ENCODE assay signal across 8 mouse cellular contexts in the genomic region with DNA sequence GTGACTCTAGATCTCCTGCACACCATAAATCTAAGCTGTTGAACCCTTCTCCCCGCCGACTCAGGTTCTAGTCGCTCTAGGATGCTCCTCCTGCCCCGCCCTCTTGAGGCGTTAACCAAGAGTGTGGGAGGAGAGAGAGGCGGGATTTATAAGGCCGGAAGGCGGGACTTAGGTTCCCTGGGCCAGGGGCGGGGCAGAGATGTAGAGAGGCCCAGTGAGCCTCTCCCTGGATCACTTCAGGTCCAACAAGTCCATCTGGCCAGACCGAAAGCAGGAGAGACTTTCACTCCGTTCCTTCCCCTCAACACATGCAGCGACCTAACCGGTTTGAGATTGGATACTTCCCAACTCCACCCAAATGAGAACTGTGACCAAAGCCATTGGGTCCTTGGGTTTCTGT. TPM values are rescaled to one million over a fixed set of nuclear protein-coding genes. Genes with fewer than 3 reads are reported as not detected.
DNase-seq lines count a peak whose midpoint lies in the region; ATAC-seq and TF ChIP-seq lines count a peak whose summit lies in the region.

No protein-coding gene starts in this region.

- DNase-seq in heart, embryonic 10.5 days (ENCODE audit: low spot score), result no peak
- DNase-seq in embryo, embryonic 10.5 days (ENCODE audit: low spot score), result peak; percentile 84
- peak; percentile 26 to 58 for DNase-seq in kidney, postnatal 36 days
- DNase-seq in left cerebral cortex, adult 11 months (ENCODE audit: low spot score), result no peak

- no peak for TF ChIP-seq CTCF in ES-Bruce4 (IDR thresholded peaks at IDR 0.05; ENCODE audit: low read depth, low read length)

- no peak for ATAC-seq in heart, embryonic 12.5 days (ENCODE audit: insufficient number of reproducible peaks, low FRiP score)
- ATAC-seq in neural tube, embryonic 12.5 days (ENCODE audit: low FRiP score, low read depth), result no peak
- no peak; the same call in 1 of the 2 replicates for ATAC-seq in megakaryocyte-erythroid progenitor cell, adult 5-6 weeks (replicated peaks; ENCODE audit: low FRiP score, low TSS enrichment, poor library complexity, severe bottlenecking)

- H3K9ac ChIP-seq in heart, embryonic 12.5 days, result no peak overlapping the region
- H3K9ac ChIP-seq in ES-Bruce4 (ENCODE audit: low read depth, poor library complexity, severe bottlenecking), result no peak overlapping the region
- no peak overlapping the region for H3K9ac ChIP-seq in neural tube, embryonic 12.5 days

- H3K4me2 ChIP-seq in heart, embryonic 12.5 days, result no peak overlapping the region
- peak overlapping the region; percentile 7; the same call in 1 of the 2 replicates for H3K4me2 ChIP-seq in neural tube, embryonic 12.5 days (replicated peaks)

- H3K4me1 ChIP-seq in heart, embryonic 10.5 days, result peaks cover 34% of the 10 kb centered on the region
- peaks cover 24% of the 10 kb centered on the region for H3K4me1 ChIP-seq in heart, embryonic 12.5 days (replicated peaks)
- H3K4me1 ChIP-seq in ES-Bruce4 (ENCODE audit: control insufficient read depth, insufficient read depth, low read length), result no peaks in the 10 kb centered on the region
- H3K4me1 ChIP-seq in neural tube, embryonic 12.5 days, result peaks cover 32% of the 10 kb centered on the region

- no peak overlapping the region for H3K27ac ChIP-seq in heart, embryonic 10.5 days
- no peak overlapping the region for H3K27ac ChIP-seq in heart, embryonic 12.5 days (ENCODE audit: poor library complexity, severe bottlenecking)
- no peak overlapping the region for H3K27ac ChIP-seq in ES-Bruce4 (ENCODE audit: insufficient read depth, low read length)
- H3K27ac ChIP-seq in neural tube, embryonic 12.5 days, result no peak overlapping the region

- WGBS in heart, embryonic 10.5 days, result 8% methylated on average over 13 of the region's 13 CpGs
- WGBS in heart, embryonic 12.5 days, result 8% methylated on average over 13 of the region's 13 CpGs
- WGBS in neural tube, embryonic 12.5 days, result 6% methylated on average over 13 of the region's 13 CpGs

- H3K27me3 ChIP-seq in heart, embryonic 10.5 days (ENCODE audit: insufficient read depth, poor library complexity, severe bottlenecking), result peaks cover 84% of the 10 kb centered on the region
- peaks cover 82% of the 10 kb centered on the region for H3K27me3 ChIP-seq in heart, embryonic 12.5 days (replicated peaks)
- H3K27me3 ChIP-seq in ES-Bruce4 (ENCODE audit: control insufficient read depth, insufficient read depth, low read length, poor library complexity, severe bottlenecking), result no peaks in the 10 kb centered on the region
- H3K27me3 ChIP-seq in neural tube, embryonic 12.5 days (replicated peaks), result peaks cover 32% of the 10 kb centered on the region

- H3K9me3 ChIP-seq in heart, embryonic 10.5 days, result no peaks in the 10 kb centered on the region
- H3K9me3 ChIP-seq in heart, embryonic 12.5 days (replicated peaks), result no peaks in the 10 kb centered on the region
- H3K9me3 ChIP-seq in ES-Bruce4 (replicated peaks; ENCODE audit: control insufficient read depth, insufficient read depth, low read length, poor library complexity, severe bottlenecking), result no peaks in the 10 kb centered on the region
- H3K9me3 ChIP-seq in neural tube, embryonic 12.5 days, result no peaks in the 10 kb centered on the region

- no peak for TF ChIP-seq POLR2A in ES-Bruce4 (IDR thresholded peaks at IDR 0.05; ENCODE audit: insufficient read depth, low read length)

- H3K36me3 ChIP-seq in heart, embryonic 10.5 days, result no peaks in the 10 kb centered on the region
- H3K36me3 ChIP-seq in heart, embryonic 12.5 days, result no peaks in the 10 kb centered on the region
- H3K36me3 ChIP-seq in ES-Bruce4 (ENCODE audit: control insufficient read depth, insufficient read depth, low read length, poor library complexity, severe bottlenecking), result no peaks in the 10 kb centered on the region
- H3K36me3 ChIP-seq in neural tube, embryonic 12.5 days, result peaks cover 6% of the 10 kb centered on the region

- H3K4me3 ChIP-seq in heart, embryonic 10.5 days, result 0 out of 2 replicates have a peak overlapping the region, but pooled peaks have one; percentile 3
- H3K4me3 ChIP-seq in heart, embryonic 12.5 days, result no peak overlapping the region
- peak overlapping the region; percentile 17; the same call in 1 of the 2 replicates for H3K4me3 ChIP-seq in ES-Bruce4 (ENCODE audit: low read depth, low read length)
- H3K4me3 ChIP-seq in neural tube, embryonic 12.5 days, result no peak overlapping the region

- no peak for TF ChIP-seq EP300 in ES-Bruce4 (IDR thresholded peaks at IDR 0.05; ENCODE audit: insufficient read depth, low read depth, low read length)

RNA-seq across cellular contexts. Expression of gene Ppfia3, which starts 4.0 kb away (rescaled TPM):
- polyA plus RNA-seq in heart, embryonic 10.5 days (2016; fragmentation: Nextera tagmentation; extraction: Ambion mirVana), result 2.4 and 2.9 TPM in 2 replicates
- 2.6 and 3.3 TPM in 2 replicates for polyA plus RNA-seq in heart, embryonic 12.5 days (2016; fragmentation: Nextera tagmentation; extraction: Ambion mirVana)
- polyA plus RNA-seq in ES-Bruce4 (2011; ENCODE audit: insufficient read depth, insufficient read length, low read depth, missing spikeins), result 7.2 and 9.3 TPM in 2 replicates
- polyA plus RNA-seq in neural tube, embryonic 12.5 days (2016; fragmentation: Nextera tagmentation; extraction: Ambion mirVana), result 17.1 and 18.1 TPM in 2 replicates
- 0.42 TPM in 1 of 2 replicates, not detected in the other for total RNA-seq in megakaryocyte-erythroid progenitor cell, adult 5-6 weeks (2014; fragmentation: Nextera tagmentation)
- 0.80 TPM in 1 of 2 replicates, not detected in the other for total RNA-seq in megakaryocyte-erythroid progenitor cell, adult 5-6 weeks (2017)

RNA-seq across cellular contexts. Expression of gene Lin7b, which starts 7.6 kb away (rescaled TPM):
- polyA plus RNA-seq in heart, embryonic 10.5 days (2016; fragmentation: Nextera tagmentation; extraction: Ambion mirVana), result 0.59 and 1.4 TPM in 2 replicates
- 0.82 and 1.1 TPM in 2 replicates for polyA plus RNA-seq in heart, embryonic 12.5 days (2016; fragmentation: Nextera tagmentation; extraction: Ambion mirVana)
- 0.88 TPM in 1 of 2 replicates, not detected in the other for polyA plus RNA-seq in ES-Bruce4 (2011; ENCODE audit: insufficient read depth, insufficient read length, low read depth, missing spikeins)
- polyA plus RNA-seq in neural tube, embryonic 12.5 days (2016; fragmentation: Nextera tagmentation; extraction: Ambion mirVana), result 3.5 TPM in 2 replicates
- total RNA-seq in megakaryocyte-erythroid progenitor cell, adult 5-6 weeks (2014; fragmentation: Nextera tagmentation), result 2.4 and 2.6 TPM in 2 replicates
- total RNA-seq in megakaryocyte-erythroid progenitor cell, adult 5-6 weeks (2017), result not detected in 2 replicates

RNA-seq across cellular contexts. Expression of gene Hrc, which starts 27.7 kb away (rescaled TPM):
- 17.9 and 31.4 TPM in 2 replicates for polyA plus RNA-seq in heart, embryonic 10.5 days (2016; fragmentation: Nextera tagmentation; extraction: Ambion mirVana)
- 25.5 and 26.9 TPM in 2 replicates for polyA plus RNA-seq in heart, embryonic 12.5 days (2016; fragmentation: Nextera tagmentation; extraction: Ambion mirVana)
- polyA plus RNA-seq in ES-Bruce4 (2011; ENCODE audit: insufficient read depth, insufficient read length, low read depth, missing spikeins), result 5.2 and 6.9 TPM in 2 replicates
- 0.46 and 0.77 TPM in 2 replicates for polyA plus RNA-seq in neural tube, embryonic 12.5 days (2016; fragmentation: Nextera tagmentation; extraction: Ambion mirVana)
- not detected in 2 replicates for total RNA-seq in megakaryocyte-erythroid progenitor cell, adult 5-6 weeks (2014; fragmentation: Nextera tagmentation)
- total RNA-seq in megakaryocyte-erythroid progenitor cell, adult 5-6 weeks (2017), result not detected in 2 replicates

RNA-seq across cellular contexts. Expression of gene Trpm4, which starts 29.2 kb away (rescaled TPM):
- 13.5 and 15.2 TPM in 2 replicates for polyA plus RNA-seq in heart, embryonic 10.5 days (2016; fragmentation: Nextera tagmentation; extraction: Ambion mirVana)
- polyA plus RNA-seq in heart, embryonic 12.5 days (2016; fragmentation: Nextera tagmentation; extraction: Ambion mirVana), result 15.2 and 15.4 TPM in 2 replicates
- polyA plus RNA-seq in ES-Bruce4 (2011; ENCODE audit: insufficient read depth, insufficient read length, low read depth, missing spikeins), result 18.9 and 19.8 TPM in 2 replicates
- polyA plus RNA-seq in neural tube, embryonic 12.5 days (2016; fragmentation: Nextera tagmentation; extraction: Ambion mirVana), result 9.6 and 11.0 TPM in 2 replicates
- total RNA-seq in megakaryocyte-erythroid progenitor cell, adult 5-6 weeks (2014; fragmentation: Nextera tagmentation), result 0.22 and 0.54 TPM in 2 replicates
- 0.11 TPM in 1 of 2 replicates, not detected in the other for total RNA-seq in megakaryocyte-erythroid progenitor cell, adult 5-6 weeks (2017)

RNA-seq across cellular contexts. Expression of gene Snrnp70, which starts 32.7 kb away (rescaled TPM):
- polyA plus RNA-seq in heart, embryonic 10.5 days (2016; fragmentation: Nextera tagmentation; extraction: Ambion mirVana), result 173 and 241 TPM in 2 replicates
- 169 and 173 TPM in 2 replicates for polyA plus RNA-seq in heart, embryonic 12.5 days (2016; fragmentation: Nextera tagmentation; extraction: Ambion mirVana)
- polyA plus RNA-seq in ES-Bruce4 (2011; ENCODE audit: insufficient read depth, insufficient read length, low read depth, missing spikeins), result 686 and 799 TPM in 2 replicates
- polyA plus RNA-seq in neural tube, embryonic 12.5 days (2016; fragmentation: Nextera tagmentation; extraction: Ambion mirVana), result 269 and 286 TPM in 2 replicates
- 350 and 415 TPM in 2 replicates for total RNA-seq in megakaryocyte-erythroid progenitor cell, adult 5-6 weeks (2014; fragmentation: Nextera tagmentation)
- total RNA-seq in megakaryocyte-erythroid progenitor cell, adult 5-6 weeks (2017), result 478 and 585 TPM in 2 replicates

Comparison
In these comparisons a context has a peak if more than half of its experiments do, and no peak if none do; other contexts are left out.
1. H3K4me3 ChIP-seq: peak in heart, embryonic 10.5 days (single experiment) and ES-Bruce4 (single experiment); none in heart, embryonic 12.5 days (single experiment) and neural tube, embryonic 12.5 days (single experiment).
2. DNase-seq: peak in embryo, embryonic 10.5 days (single experiment) and kidney, postnatal 36 days (2 of 2); none in heart, embryonic 10.5 days (single experiment) and left cerebral cortex, adult 11 months (single experiment).